Mouse (Mus musculus) midbrain, embryonic 12.5 days (tissue): Measurements from ENCODE around the gene Jarid2. TPM values are rescaled to one million over a fixed set of nuclear protein-coding genes. Genes with fewer than 3 reads are reported as not detected.
A peak's percentile ranks its signal among the peaks of the same experiment; 100 is the strongest.

ENCODE experiments used
- ATAC-seq: fragments of 200-750 bp; cut with Nextera tagmentation; 2 replicates; pipeline ENCODE4 v1.8.0; 2017; ENCODE audit warnings: low read depth, moderate TSS enrichment, moderate library complexity; ENCODE audit not compliant: low FRiP score
- H3K27ac ChIP-seq: fragments of 300-500 bp; sonication (generic); replicated peaks from 2 replicates; pipeline ENCODE4 v1.5.1; 2016; ENCODE audit warnings: mild to moderate bottlenecking
- H3K27me3 ChIP-seq: fragments of 300-500 bp; sonication (generic); 2 replicates; pipeline ENCODE4 v1.6.1; 2016; ENCODE audit warnings: mild to moderate bottlenecking
- H3K36me3 ChIP-seq: fragments of 300-500 bp; sonication (generic); 2 replicates; pipeline ENCODE4 v1.6.1; 2016
- H3K4me1 ChIP-seq: fragments of 300-500 bp; sonication (generic); 2 replicates; pipeline ENCODE4 v1.6.1; 2016
- H3K4me2 ChIP-seq: fragments of 300-500 bp; sonication (generic); replicated peaks from 2 replicates; pipeline ENCODE4 v1.6.1; 2016; ENCODE audit warnings: mild to moderate bottlenecking, moderate library complexity
- H3K4me3 ChIP-seq: fragments of 300-500 bp; sonication (generic); 2 replicates; pipeline ENCODE4 v1.5.1; 2016; ENCODE audit warnings: mild to moderate bottlenecking
- H3K9ac ChIP-seq: fragments of 300-500 bp; sonication (generic); replicated peaks from 2 replicates; pipeline ENCODE4 v1.6.1; 2016; ENCODE audit warnings: mild to moderate bottlenecking, moderate library complexity
- H3K9me3 ChIP-seq: fragments of 300-500 bp; sonication (generic); 2 replicates; pipeline ENCODE4 v1.6.1; 2016; ENCODE audit warnings: mild to moderate bottlenecking
- WGBS: fragments of 180-500 bp; shearing (Covaris S2); methylation state at CpG from one replicate; pipeline ENCODE4 v1.1.7; 2016; 5-methylcytosine and 5-hydroxymethylcytosine counted together
- polyA plus RNA-seq: library from polyadenylated mRNA; unstranded; fragments of >200 nt; fragmentation: Nextera tagmentation; extraction: Ambion mirVana; gene quantifications from 2 replicates; pipeline ENCODE4 v1.2.1, GENCODE M21; 2016

The Jarid2 gene
- polyA plus RNA-seq, 1 experiment from 2014 or later = 73.7 TPM

DNA sequence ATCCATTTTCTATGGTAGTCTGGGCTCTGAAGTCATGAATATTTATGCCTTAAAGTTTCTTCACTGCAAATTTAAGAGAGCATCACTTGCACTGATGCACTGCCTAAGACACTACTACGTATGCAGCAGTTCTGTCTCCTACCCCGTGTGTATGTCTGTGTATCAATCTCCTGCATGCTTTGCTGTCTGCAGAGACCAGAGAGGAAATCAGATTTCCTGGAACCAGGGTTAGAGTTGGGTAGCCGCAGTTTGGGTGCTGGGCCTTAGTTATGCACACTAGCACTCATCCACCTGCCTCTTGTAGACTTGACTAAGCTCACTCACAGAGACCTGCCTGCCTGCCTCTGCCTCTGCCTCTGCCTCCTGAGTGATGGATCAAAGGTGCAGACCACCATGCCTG is 33.8 kb downstream of the Jarid2 start:
- ATAC-seq = no peak
- Histone ChIP-seq H3K27me3 (no peaks in the 10 kb centered on the region), H3K9me3 (no peaks in the 10 kb centered on the region), H3K27ac (no peak overlapping the region), H3K4me3 (no peak overlapping the region), H3K9ac (no peak overlapping the region), H3K36me3 (no peaks in the 10 kb centered on the region), H3K4me2 (no peak overlapping the region), H3K4me1 (peaks cover 11% of the 10 kb centered on the region)
- WGBS = 87% methylated on average over 3 of the region's 3 CpGs

DNA sequence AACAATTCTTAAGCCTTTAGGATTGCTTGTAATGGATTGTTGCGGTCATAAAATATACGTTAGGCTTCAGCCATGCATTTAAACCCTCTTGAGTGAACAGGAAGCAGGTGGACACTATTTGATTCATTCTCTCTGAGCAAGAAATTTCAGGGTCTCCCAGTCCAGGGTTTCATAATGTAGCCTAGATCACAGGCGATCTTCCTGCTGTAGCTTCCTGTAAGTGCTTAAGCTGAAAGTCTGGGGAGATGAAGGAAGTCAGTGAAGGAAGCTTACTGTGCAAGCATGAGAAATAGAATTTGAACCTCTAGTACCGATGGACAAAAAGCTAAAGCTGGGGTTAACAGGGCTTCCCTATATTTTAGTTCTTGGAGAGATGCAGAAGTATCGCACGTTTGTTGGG is 38.5 kb downstream of the Jarid2 start:
- no peak overlapping the region for H3K27ac ChIP-seq
- H3K9ac ChIP-seq = no peak overlapping the region
- no peak overlapping the region for H3K4me2 ChIP-seq
- H3K4me3 ChIP-seq = no peak overlapping the region
- H3K4me1 ChIP-seq = peaks cover 12% of the 10 kb centered on the region
- no peaks in the 10 kb centered on the region for H3K9me3 ChIP-seq
- no peaks in the 10 kb centered on the region for H3K36me3 ChIP-seq
- ATAC-seq = no peak
- WGBS = 88% methylated on average over 6 of the region's 6 CpGs
- H3K27me3 ChIP-seq = no peaks in the 10 kb centered on the region

DNA sequence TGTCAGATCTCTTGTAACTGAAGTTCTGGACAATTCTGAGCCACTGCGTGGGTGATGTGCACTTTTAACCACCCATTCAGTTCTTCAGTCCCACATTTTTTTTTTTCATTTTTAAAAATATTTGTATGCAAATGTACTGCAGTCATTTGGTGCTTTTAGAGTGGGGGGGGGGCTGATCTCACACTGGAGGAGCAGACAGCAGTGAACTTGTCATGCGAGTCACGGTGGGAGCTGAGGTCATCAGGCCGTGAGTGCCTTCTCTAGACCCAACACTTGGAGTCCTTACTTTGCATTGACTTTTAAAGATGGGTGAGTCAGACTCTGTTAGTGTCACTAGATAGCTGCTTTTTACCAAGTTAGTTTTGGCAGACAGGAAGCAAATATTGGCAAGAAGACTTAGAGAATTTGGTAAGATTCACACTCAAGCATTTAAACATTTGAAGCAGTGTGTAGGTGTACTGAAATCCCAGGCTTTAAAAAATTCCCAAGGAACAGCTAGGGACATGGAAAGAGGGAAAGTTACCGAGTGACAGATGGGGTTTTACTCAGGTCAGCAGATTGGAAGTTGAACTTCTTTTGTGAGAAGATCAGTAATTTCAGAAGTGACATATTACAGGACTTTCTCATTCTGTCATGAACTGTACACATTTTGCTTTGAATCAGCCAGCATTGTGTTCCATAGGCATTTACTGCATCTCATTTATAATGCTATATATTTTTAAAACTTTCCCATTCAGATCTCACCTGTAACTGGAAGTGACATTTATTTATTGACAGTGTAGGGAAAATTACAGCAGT is 41.7 kb downstream of the Jarid2 start:
- no peak overlapping the region for H3K27ac ChIP-seq
- no peaks in the 10 kb centered on the region for H3K36me3 ChIP-seq
- no peaks in the 10 kb centered on the region for H3K9me3 ChIP-seq
- H3K4me3 ChIP-seq = no peak overlapping the region
- H3K4me1 ChIP-seq = peaks cover 7% of the 10 kb centered on the region; the same call in 1 of the 2 replicates
- ATAC-seq = no peak
- no peak overlapping the region for H3K9ac ChIP-seq
- H3K4me2 ChIP-seq = no peak overlapping the region
- no peaks in the 10 kb centered on the region for H3K27me3 ChIP-seq
- 84% methylated on average over 5 of the region's 5 CpGs for WGBS

DNA sequence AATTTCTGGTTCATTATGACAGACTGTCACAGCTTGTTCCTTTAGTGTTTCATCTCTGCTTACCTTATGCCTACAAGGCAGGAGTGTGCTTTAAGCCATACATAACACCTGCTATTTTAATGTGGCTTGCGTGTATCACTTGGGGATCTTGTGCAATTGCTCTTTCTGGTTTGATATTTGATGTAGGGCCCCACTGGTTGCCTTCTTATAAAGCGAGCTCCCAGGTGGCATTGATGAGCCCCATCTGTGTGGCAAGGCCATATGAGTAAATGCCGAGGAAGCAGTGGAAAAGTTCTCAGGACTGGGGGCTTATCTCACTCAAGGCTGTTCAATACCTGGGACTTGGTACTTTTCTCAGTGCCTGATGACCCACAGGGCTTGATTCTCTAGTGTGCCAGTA is 43.5 kb downstream of the Jarid2 start:
- H3K9me3 ChIP-seq = no peaks in the 10 kb centered on the region
- ATAC-seq = no peak
- 88% methylated on average over 3 of the region's 3 CpGs for WGBS
- H3K27me3 ChIP-seq = no peaks in the 10 kb centered on the region
- H3K36me3 ChIP-seq = no peaks in the 10 kb centered on the region
- no peak overlapping the region for H3K27ac ChIP-seq
- H3K4me2 ChIP-seq = no peak overlapping the region
- H3K9ac ChIP-seq = no peak overlapping the region
- peaks cover 7% of the 10 kb centered on the region; the same call in 1 of the 2 replicates for H3K4me1 ChIP-seq
- H3K4me3 ChIP-seq = no peak overlapping the region

DNA sequence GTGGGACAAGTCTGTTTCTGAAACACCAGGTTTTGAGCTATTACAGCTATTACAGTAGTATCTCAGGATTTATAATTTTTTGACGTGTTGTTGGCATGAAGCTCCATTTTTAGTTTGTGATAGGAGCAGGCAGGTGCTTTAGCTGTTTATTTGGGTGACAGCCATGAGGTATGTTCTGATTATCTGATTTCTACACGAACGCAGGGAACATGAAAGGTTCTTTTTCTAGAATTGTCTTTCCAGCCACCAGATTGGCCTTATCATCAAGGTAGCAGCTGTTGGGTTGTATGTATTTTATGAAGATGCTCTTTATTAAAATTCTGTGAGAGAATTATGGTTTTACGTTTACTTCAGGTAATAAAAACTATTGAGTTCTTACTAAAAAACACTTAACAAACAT is 45.1 kb downstream of the Jarid2 start:
- no peaks in the 10 kb centered on the region for H3K27me3 ChIP-seq
- no peak overlapping the region for H3K27ac ChIP-seq
- 97% methylated on average over 4 of the region's 4 CpGs for WGBS
- H3K4me3 ChIP-seq = no peak overlapping the region
- H3K9me3 ChIP-seq = no peaks in the 10 kb centered on the region
- no peak overlapping the region for H3K9ac ChIP-seq
- H3K4me1 ChIP-seq = peaks cover 7% of the 10 kb centered on the region; the same call in 1 of the 2 replicates
- ATAC-seq = no peak
- H3K4me2 ChIP-seq = no peak overlapping the region
- H3K36me3 ChIP-seq = no peaks in the 10 kb centered on the region

DNA sequence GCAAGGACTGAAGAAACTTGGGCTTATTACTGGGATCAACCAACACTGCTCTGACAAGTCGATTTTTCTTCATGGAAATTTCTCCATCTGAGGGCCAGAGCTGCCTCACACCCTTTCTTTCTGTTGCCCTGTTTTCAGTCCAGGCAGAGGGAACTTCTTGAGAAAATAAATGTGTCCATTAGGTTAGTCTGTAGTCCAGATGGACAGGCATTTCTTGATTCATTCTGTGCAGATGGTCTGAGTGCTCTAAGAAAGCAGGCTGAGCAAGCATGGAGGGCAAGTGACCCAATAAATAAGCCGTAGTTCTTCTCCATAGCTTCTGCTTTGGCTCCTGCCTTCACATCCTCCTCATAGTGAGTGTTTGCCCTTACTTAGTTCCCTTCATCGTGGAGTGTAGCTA is 46.1 kb downstream of the Jarid2 start:
- H3K27ac ChIP-seq = no peak overlapping the region
- no peak for ATAC-seq
- no peak overlapping the region for H3K4me2 ChIP-seq
- H3K4me3 ChIP-seq = no peak overlapping the region
- 85% methylated on average over 3 of the region's 3 CpGs for WGBS
- H3K9ac ChIP-seq = no peak overlapping the region
- no peaks in the 10 kb centered on the region for H3K9me3 ChIP-seq
- no peaks in the 10 kb centered on the region for H3K4me1 ChIP-seq
- H3K36me3 ChIP-seq = no peaks in the 10 kb centered on the region
- no peaks in the 10 kb centered on the region for H3K27me3 ChIP-seq

DNA sequence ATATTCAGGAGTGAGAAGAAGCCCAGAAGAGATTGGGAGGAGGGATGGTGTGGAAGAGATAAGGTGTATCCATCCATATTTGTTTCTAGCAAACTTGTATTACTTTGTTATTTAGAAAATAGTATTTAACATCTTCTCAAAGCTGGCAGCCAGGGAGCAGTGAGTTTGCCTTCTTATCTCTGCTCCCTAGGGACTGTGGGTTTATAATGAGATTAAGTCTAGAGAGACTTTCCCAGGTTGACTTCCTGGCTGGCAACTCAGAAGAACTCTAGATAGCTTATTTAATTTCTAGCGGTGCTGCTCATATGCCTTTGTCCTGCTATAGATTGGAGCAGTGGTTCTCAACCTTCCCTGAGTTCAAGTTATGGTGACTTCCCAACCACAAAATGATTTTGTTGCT is 51.2 kb downstream of the Jarid2 start:
- H3K9me3 ChIP-seq = no peaks in the 10 kb centered on the region
- WGBS = 70% methylated on average over 1 of the region's 1 CpGs
- H3K4me3 ChIP-seq = no peak overlapping the region
- H3K27me3 ChIP-seq = no peaks in the 10 kb centered on the region
- H3K4me2 ChIP-seq = no peak overlapping the region
- no peak overlapping the region for H3K27ac ChIP-seq
- H3K4me1 ChIP-seq = no peaks in the 10 kb centered on the region
- no peak for ATAC-seq
- no peaks in the 10 kb centered on the region for H3K36me3 ChIP-seq
- H3K9ac ChIP-seq = no peak overlapping the region

DNA sequence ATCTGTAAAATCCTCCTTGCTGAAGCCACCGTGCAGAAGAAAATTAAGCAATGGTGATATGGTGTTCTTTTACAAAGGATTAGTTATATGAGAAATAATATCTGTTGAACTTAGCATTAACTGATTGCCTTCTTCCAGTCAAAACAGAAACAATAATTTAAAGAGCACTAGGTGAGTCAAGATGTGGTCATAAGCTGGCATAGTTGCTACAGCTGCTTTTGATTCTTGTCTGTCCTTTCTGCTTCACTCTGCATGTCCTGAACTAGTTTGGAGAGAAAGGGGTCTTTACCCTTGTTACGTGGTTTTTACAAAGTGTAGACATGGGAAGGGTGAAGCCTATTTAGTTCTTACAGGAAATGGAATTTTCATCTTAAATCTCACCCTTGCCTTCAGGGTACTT is 51.9 kb downstream of the Jarid2 start:
- Histone ChIP-seq H3K4me3 (no peak overlapping the region), H3K4me2 (no peak overlapping the region), H3K36me3 (no peaks in the 10 kb centered on the region), H3K27ac (no peak overlapping the region), H3K9me3 (no peaks in the 10 kb centered on the region), H3K4me1 (peaks cover 5% of the 10 kb centered on the region; the same call in 1 of the 2 replicates), H3K27me3 (no peaks in the 10 kb centered on the region), H3K9ac (no peak overlapping the region)
- no peak for ATAC-seq
- WGBS = 81% methylated on average over 2 of the region's 2 CpGs

DNA sequence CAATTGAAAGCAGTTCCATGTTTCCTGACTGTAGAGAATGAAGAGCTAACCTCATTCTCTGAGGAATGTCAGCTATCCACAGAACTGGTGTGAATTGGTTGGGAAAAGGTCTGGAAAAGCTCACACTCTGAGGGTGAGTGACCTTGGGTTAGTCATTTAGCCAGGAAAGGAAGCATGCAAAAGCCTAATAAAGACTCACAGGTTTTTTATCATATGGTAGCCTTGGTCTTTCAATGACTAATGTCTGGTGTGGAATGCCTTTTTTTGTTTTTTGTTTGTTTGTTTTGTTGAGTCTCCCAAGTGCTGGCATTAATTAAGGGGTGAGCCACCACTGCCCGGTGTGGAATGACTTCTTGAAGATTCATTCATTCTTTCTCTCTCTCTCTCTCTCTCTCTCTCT is 55.3 kb downstream of the Jarid2 start:
- no peak overlapping the region for H3K4me2 ChIP-seq
- no peak overlapping the region for H3K9ac ChIP-seq
- no peaks in the 10 kb centered on the region for H3K27me3 ChIP-seq
- H3K4me3 ChIP-seq = no peak overlapping the region
- H3K27ac ChIP-seq = no peak overlapping the region
- no peaks in the 10 kb centered on the region for H3K9me3 ChIP-seq
- no peaks in the 10 kb centered on the region for H3K36me3 ChIP-seq
- 79% methylated on average over 1 of the region's 1 CpGs for WGBS
- no peak for ATAC-seq
- peaks cover 9% of the 10 kb centered on the region; the same call in 1 of the 2 replicates for H3K4me1 ChIP-seq

DNA sequence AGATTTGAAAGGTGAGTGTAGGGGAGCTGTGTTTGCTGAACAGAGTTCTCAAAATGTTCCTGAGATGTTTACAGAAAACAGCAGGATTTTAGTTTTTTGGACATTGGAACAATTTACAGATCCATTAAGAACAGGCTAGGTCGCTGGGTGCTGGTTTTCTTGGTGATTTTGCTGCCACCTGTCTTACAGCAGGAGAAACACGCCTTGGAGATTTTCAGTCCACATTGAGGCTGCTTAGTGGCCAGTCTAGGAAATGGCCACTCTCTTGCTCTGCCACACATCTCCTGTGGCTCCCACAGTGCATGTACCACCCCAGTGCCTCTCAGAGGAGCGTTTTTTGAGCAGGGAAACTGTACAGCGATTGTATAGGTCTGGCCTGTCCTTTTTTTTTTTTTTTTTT is 57.0 kb downstream of the Jarid2 start:
- Histone ChIP-seq H3K4me2 (no peak overlapping the region), H3K27ac (no peak overlapping the region), H3K4me3 (no peak overlapping the region), H3K9me3 (no peaks in the 10 kb centered on the region), H3K36me3 (no peaks in the 10 kb centered on the region), H3K4me1 (peaks cover 13% of the 10 kb centered on the region), H3K27me3 (no peaks in the 10 kb centered on the region), H3K9ac (no peak overlapping the region)
- 30% methylated on average over 4 of the region's 4 CpGs for WGBS
- ATAC-seq = 0 out of 2 replicates have a peak, but pooled peaks have one; percentile 16

DNA sequence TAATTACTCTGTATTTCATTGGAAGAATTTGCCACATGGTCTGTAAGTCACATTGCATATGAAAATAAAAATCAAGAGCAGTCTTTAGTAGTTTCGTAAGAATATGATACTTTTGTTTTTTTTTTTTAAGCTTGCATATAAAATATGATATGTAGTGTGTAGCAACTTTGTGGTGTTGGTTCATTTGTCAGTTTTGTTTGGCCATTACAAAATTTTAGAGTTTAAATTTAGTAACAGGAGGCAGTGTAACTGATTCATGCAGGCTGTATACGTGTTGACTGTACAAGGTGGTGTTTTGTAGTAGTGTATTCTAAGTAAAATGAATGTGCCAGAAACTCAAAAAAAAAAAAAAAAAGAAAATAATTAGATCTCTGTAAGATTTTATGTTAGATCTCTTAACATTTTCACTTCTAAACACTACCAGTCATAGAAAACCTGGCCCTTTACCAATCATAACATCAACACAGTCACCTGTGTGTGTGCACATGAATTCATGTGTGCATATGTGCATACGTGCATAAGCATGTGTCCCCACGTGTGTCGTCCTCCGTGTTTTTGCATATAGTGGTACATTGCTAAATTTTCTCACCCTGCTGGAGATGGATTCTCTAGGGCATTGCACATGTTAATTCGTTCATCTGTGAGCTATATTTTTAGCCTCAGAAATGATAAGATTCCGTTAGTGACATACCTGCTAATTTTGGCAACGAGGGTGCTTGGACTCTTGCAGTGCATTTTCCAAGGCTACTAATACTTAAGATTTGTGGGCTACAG is 59.3 kb downstream of the Jarid2 start:
- Histone ChIP-seq H3K4me3 (no peak overlapping the region), H3K27ac (no peak overlapping the region), H3K9ac (no peak overlapping the region), H3K4me2 (no peak overlapping the region), H3K27me3 (no peaks in the 10 kb centered on the region), H3K4me1 (peaks cover 26% of the 10 kb centered on the region), H3K9me3 (no peaks in the 10 kb centered on the region), H3K36me3 (no peaks in the 10 kb centered on the region)
- ATAC-seq = no peak
- 93% methylated on average over 9 of the region's 9 CpGs for WGBS

DNA sequence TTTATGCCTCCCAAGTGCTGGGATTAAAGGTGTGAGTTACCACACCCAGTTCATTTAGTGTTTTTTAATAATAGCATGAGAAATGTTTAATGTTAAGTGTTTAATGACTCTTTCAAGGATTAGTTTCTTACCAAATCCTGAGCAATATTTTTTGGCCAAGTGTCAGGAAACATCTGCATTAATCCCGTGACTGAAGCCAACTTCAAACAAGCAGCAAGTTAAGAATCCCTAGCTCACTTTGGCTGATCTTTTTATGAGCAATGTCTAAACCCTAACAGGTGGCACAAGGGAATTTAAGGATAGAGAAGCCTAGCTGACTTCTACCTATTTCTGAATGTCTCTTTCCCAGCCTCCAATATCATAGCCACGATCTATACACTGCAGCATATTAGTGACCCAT is 60.7 kb downstream of the Jarid2 start:
- Histone ChIP-seq H3K36me3 (no peaks in the 10 kb centered on the region), H3K9me3 (no peaks in the 10 kb centered on the region), H3K27me3 (no peaks in the 10 kb centered on the region), H3K9ac (no peak overlapping the region), H3K4me3 (no peak overlapping the region), H3K4me2 (no peak overlapping the region), H3K4me1 (peaks cover 30% of the 10 kb centered on the region), H3K27ac (no peak overlapping the region)
- no peak for ATAC-seq
- 69% methylated on average over 2 of the region's 2 CpGs for WGBS
